Mouse (Mus musculus) thymus, adult 2 months (tissue): Measurements from ENCODE around the gene Rgs12. TPM values are rescaled to one million over a fixed set of nuclear protein-coding genes. Genes with fewer than 3 reads are reported as not detected.

Experiments used
- DNase-seq: peaks from one replicate; pipeline ENCODE4 v3.0.0; 2021
- H3K27ac ChIP-seq: fragments of 200-500 bp; 2 replicates; pipeline ENCODE4 v1.5.1; 2012; ENCODE audit warnings: low read length, control low read depth; ENCODE audit not compliant: control insufficient read depth, insufficient read depth
- H3K27me3 ChIP-seq: fragments of 200-500 bp; 2 replicates; pipeline ENCODE4 v1.6.1; 2012; ENCODE audit warnings: mild to moderate bottlenecking, low read length, moderate library complexity, mixed read lengths; ENCODE audit not compliant: control insufficient read depth, insufficient read depth
- H3K36me3 ChIP-seq: fragments of 200-500 bp; 2 replicates; pipeline ENCODE4 v1.6.1; 2012; ENCODE audit warnings: mild to moderate bottlenecking, low read length, moderate library complexity; ENCODE audit not compliant: control insufficient read depth, insufficient read depth
- H3K4me1 ChIP-seq: fragments of 200-500 bp; replicated peaks from 2 replicates; pipeline ENCODE4 v1.6.1; 2012; ENCODE audit warnings: low read length; ENCODE audit not compliant: control insufficient read depth, insufficient read depth
- H3K4me3 ChIP-seq: fragments of 200-500 bp; 2 replicates; pipeline ENCODE4 v1.5.1; 2012; ENCODE audit warnings: mild to moderate bottlenecking, low read length, control low read depth, moderate library complexity; ENCODE audit not compliant: control insufficient read depth, insufficient read depth
- CTCF ChIP-seq: fragments of 200-500 bp; IDR thresholded peaks from 2 replicates; pipeline ENCODE4 v1.5.1; 2012; ENCODE audit warnings: mild to moderate bottlenecking, control low read depth, low read length, moderate library complexity, borderline replicate concordance; ENCODE audit not compliant: control insufficient read depth, poor library complexity, insufficient read depth; ENCODE audit errors: extremely low read depth
- POLR2A ChIP-seq: fragments of 200-500 bp; IDR thresholded peaks from 2 replicates; pipeline ENCODE4 v1.6.1; 2012; ENCODE audit warnings: mild to moderate bottlenecking, low read length, control low read depth, moderate library complexity; ENCODE audit not compliant: control insufficient read depth, poor library complexity, insufficient read depth; ENCODE audit errors: extremely low read depth
- WGBS: fragments of 180-500 bp; shearing (Covaris S2); methylation state at CpG from one replicate; pipeline ENCODE4 v1.1.7; 2018; 5-methylcytosine and 5-hydroxymethylcytosine counted together
- polyA plus RNA-seq: library from polyadenylated mRNA; depleted of rRNA; stranded (reverse); fragments of >200 nt; gene quantifications from 2 replicates; pipeline ENCODE4 v1.2.3, GENCODE M21; 2012

Rgs12 gene
- polyA plus RNA-seq, 1 experiment, result 51.7 TPM

GRCm38 (mm10) chr5:34950486-34951160 lies 1.4 kb downstream of the Rgs12 start:
- TF ChIP-seq POLR2A (no peak), CTCF (no peak)
- no peak overlapping the region for H3K4me3 ChIP-seq
- H3K27me3 ChIP-seq, result no peaks in the 10 kb centered on the region
- DNase-seq, result no peak
- H3K36me3 ChIP-seq, result no peaks in the 10 kb centered on the region
- 81% methylated on average over 6 of the region's 6 CpGs for WGBS
- no peak overlapping the region for H3K27ac ChIP-seq
- peaks cover 26% of the 10 kb centered on the region for H3K4me1 ChIP-seq

DNA sequence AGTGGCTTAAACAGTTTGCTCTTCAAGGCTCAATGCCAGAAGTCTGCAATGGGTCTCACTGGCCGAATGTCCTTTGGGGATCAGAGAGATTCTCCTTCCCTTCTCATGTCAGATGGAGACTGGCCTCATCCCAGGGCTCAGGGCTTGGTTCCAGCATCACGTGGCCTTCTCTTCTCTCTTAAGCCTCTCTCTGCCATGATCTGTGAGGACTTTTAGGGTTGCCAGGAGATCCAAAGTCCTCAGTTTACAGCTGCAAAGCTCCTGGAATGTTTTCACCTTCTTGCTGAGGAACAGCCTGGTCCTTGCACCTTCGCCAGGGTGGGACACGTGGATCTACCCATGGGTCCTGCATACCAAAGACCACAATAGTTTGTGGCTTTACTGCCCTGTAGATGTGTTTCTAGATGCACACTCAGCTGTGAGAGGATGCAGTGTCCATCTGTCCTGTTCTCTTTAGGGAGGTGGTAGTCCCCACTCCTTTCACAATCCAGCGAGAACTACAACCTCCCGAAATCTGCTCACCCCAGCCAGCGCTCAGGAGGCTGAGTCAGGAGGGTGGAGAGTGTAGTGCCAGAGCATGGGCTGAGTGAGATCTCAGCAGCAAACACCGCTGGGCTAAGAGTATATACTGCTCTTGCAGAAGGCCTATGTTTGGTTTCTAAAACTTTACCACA lies 2.1 kb downstream of the Rgs12 start:
- Histone ChIP-seq H3K4me3 (no peak overlapping the region), H3K27ac (no peak overlapping the region), H3K27me3 (no peaks in the 10 kb centered on the region), H3K4me1 (peaks cover 20% of the 10 kb centered on the region), H3K36me3 (no peaks in the 10 kb centered on the region)
- DNase-seq, result no peak
- no peak for TF ChIP-seq POLR2A
- TF ChIP-seq CTCF, result no peak
- WGBS, result 96% methylated on average over 8 of the region's 8 CpGs

- H3K4me1 ChIP-seq, result peaks cover 16% of the 10 kb centered on the region
- TF ChIP-seq POLR2A (no peak), CTCF (no peak)
- no peak overlapping the region for H3K4me3 ChIP-seq
- 89% methylated on average over 6 of the region's 6 CpGs for WGBS
- H3K27me3 ChIP-seq, result no peaks in the 10 kb centered on the region
- H3K36me3 ChIP-seq, result no peaks in the 10 kb centered on the region
- no peak for DNase-seq
- no peak overlapping the region for H3K27ac ChIP-seq
Measured at GRCm38 (mm10) chr5:34954508-34954907, 5.3 kb downstream of the Rgs12 start.

- Histone ChIP-seq H3K36me3 (no peaks in the 10 kb centered on the region), H3K27me3 (no peaks in the 10 kb centered on the region), H3K27ac (no peak overlapping the region), H3K4me3 (no peak overlapping the region), H3K4me1 (peaks cover 9% of the 10 kb centered on the region)
- 68% methylated on average over 5 of the region's 5 CpGs for WGBS
- TF ChIP-seq CTCF, result no peak
- TF ChIP-seq POLR2A, result no peak
- no peak for DNase-seq
Measured at GRCm38 (mm10) chr5:34955630-34956029, 6.4 kb downstream of the Rgs12 start.

- Histone ChIP-seq H3K4me3 (no peak overlapping the region), H3K36me3 (no peaks in the 10 kb centered on the region), H3K27ac (no peak overlapping the region), H3K4me1 (peaks cover 4% of the 10 kb centered on the region; the same call in 1 of the 2 replicates), H3K27me3 (no peaks in the 10 kb centered on the region)
- WGBS, result 92% methylated on average over 7 of the region's 7 CpGs
- DNase-seq, result no peak
- no peak for TF ChIP-seq CTCF
- no peak for TF ChIP-seq POLR2A
Measured at GRCm38 (mm10) chr5:34956151-34956550, 6.9 kb downstream of the Rgs12 start.

GRCm38 (mm10) chr5:34957015-34957414 lies 7.8 kb downstream of the Rgs12 start:
- no peak for TF ChIP-seq CTCF
- TF ChIP-seq POLR2A, result no peak
- no peaks in the 10 kb centered on the region for H3K36me3 ChIP-seq
- 87% methylated on average over 2 of the region's 2 CpGs for WGBS
- DNase-seq, result no peak
- no peaks in the 10 kb centered on the region for H3K27me3 ChIP-seq
- H3K4me3 ChIP-seq, result no peak overlapping the region
- no peak overlapping the region for H3K27ac ChIP-seq
- H3K4me1 ChIP-seq, result peaks cover 4% of the 10 kb centered on the region; the same call in 1 of the 2 replicates

- no peak overlapping the region for H3K4me3 ChIP-seq
- TF ChIP-seq CTCF (no peak), POLR2A (no peak)
- 0 out of 2 replicates have a peak, but pooled peaks cover 5% of the 10 kb centered on the region for H3K36me3 ChIP-seq
- H3K27me3 ChIP-seq, result no peaks in the 10 kb centered on the region
- peaks cover 4% of the 10 kb centered on the region; the same call in 1 of the 2 replicates for H3K4me1 ChIP-seq
- H3K27ac ChIP-seq, result no peak overlapping the region
- DNase-seq, result no peak
- 88% methylated on average over 1 of the region's 1 CpGs for WGBS
Measured at GRCm38 (mm10) chr5:34960021-34960420, 10.8 kb downstream of the Rgs12 start.
